Mouse (Mus musculus): ENCODE data around the gene Mtrr. TPM values are rescaled to one million over a fixed set of nuclear protein-coding genes. Genes with fewer than 3 reads are reported as not detected.

Gene Mtrr
- 9.6 and 10.1 TPM in 2 replicates for total RNA-seq (2017)

GRCm38 (mm10) chr13:68581747-68582516, at the start of gene Mtrr, which contains the start of gene Fastkd3:
Gene Mtrr, minus strand, starts transcription at chr13:68582149.
Gene Fastkd3, plus strand, starts transcription at chr13:68582234.
- ATAC-seq (ENCODE audit: extremely low read depth, insufficient number of reproducible peaks, low FRiP score, poor library complexity, severe bottlenecking) = peak; percentile 89

DNA sequence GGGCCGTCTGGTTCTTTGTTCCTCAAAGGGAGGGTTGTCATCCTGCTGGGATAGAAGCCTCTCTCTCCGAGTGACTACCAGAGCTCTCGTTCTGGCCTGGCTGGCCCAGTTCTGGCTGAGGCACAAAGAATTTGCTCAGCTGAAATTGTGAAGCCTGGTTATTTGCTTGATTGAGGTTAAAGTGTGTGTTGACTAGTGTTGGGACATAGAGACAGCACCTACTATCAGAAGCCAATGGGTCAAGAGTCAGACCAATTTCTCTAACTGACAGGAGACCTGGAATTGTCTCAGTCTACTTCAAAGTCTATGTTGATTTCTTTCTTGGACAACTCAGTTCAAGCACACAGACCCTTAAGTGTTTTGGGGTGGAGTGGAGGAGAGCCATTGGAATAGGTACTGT, 45.1 kb upstream of the Mtrr start:
- ATAC-seq (ENCODE audit: extremely low read depth, insufficient number of reproducible peaks, low FRiP score, poor library complexity, severe bottlenecking) = no peak

DNA sequence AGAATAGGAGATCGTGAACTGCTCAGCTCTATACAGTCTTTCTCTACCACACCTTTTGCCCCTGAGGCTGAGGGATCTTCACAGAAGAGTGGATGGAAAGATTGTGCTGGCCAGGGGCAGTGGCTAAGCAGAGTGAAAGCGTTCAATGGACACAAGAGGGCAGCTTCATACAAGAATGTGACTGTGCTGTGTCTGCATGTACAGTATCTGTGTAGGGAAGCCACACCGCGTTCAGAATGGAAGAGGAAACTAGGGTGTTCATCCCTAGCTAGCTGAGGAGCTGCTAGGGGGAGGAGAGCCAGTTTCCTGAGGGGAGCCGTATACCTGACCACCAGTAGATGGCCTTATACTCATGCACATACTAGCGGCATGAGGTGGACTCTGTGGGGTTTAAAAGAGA, 40.8 kb upstream of the Mtrr start:
- ATAC-seq (ENCODE audit: extremely low read depth, insufficient number of reproducible peaks, low FRiP score, poor library complexity, severe bottlenecking) = no peak

- ATAC-seq (ENCODE audit: extremely low read depth, insufficient number of reproducible peaks, low FRiP score, poor library complexity, severe bottlenecking) = no peak
These were observed 25.9 kb upstream of the Mtrr start for GRCm38 (mm10) chr13:68607652-68608405.

DNA sequence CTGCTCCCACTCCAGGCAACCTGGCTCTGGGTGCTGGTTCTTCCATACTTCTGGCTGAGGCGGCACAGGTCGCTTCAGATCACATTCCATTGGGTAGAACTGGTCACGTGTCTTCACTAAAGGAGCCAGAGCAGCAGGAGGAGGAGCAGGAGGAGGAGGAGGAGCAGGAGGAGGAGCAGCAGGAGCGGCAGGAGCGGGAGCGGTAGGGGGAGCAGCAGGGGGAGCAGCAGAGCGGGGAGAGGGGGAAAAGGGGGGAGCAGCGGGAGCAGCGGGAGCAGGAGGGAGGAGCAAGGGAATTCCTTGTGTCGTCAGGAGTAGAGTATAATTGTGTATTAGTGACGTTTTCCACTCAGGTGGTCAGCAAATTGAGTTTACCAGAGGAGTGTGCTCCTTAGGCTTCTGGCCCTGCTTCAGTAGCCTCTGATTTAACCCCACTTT, 23.8 kb upstream of the Mtrr start:
- ATAC-seq (ENCODE audit: extremely low read depth, insufficient number of reproducible peaks, low FRiP score, poor library complexity, severe bottlenecking) = no peak

DNA sequence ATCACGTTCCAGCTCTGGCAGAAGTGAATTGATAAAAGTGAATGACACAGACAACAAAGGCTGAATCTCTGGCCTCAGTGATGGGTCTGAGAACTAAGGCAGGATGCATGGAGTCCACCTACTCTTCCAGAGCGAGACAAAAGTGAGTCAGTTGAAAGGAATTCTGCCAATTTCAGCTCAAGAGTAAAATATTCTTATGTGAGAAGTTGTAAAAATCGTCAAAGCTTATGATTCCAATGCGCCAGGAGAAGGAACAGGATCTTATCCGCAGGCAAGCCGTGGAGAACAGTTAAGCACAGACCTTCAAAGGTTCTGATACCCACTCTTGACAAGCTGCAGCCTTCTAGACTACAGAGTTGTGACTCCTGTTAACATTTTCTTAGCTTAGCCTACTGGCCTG, 21.1 kb upstream of the Mtrr start:
- no peak for ATAC-seq (ENCODE audit: extremely low read depth, insufficient number of reproducible peaks, low FRiP score, poor library complexity, severe bottlenecking)

DNA sequence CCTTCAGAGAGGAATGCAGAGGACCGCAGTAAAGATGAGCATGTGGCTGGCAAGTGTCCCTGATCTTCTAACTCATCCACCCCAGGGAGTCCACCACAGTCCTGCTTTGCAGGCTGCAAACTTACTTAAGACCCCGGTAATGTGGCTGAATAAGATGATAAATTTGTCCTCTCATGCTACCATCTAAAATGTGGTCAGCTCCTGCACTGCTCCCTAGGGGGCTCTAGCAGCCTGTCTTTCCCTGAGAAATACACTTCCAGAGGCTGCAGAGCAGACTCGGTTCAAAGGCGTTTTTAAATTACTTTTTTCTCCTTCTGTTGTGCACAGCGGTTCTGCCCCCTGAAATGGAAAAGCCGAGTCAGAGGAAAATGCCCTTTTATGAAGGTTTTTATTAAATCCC, 19.2 kb upstream of the Mtrr start:
- no peak for ATAC-seq (ENCODE audit: extremely low read depth, insufficient number of reproducible peaks, low FRiP score, poor library complexity, severe bottlenecking)

GRCm38 (mm10) chr13:68598953-68599352, 17.0 kb upstream of the Mtrr start:
- no peak for ATAC-seq (ENCODE audit: extremely low read depth, insufficient number of reproducible peaks, low FRiP score, poor library complexity, severe bottlenecking)

GRCm38 (mm10) chr13:68597667-68598066, 15.7 kb upstream of the Mtrr start:
- no peak for ATAC-seq (ENCODE audit: extremely low read depth, insufficient number of reproducible peaks, low FRiP score, poor library complexity, severe bottlenecking)

- no peak for ATAC-seq (ENCODE audit: extremely low read depth, insufficient number of reproducible peaks, low FRiP score, poor library complexity, severe bottlenecking)
These were observed 15.2 kb upstream of the Mtrr start, which contains the start of gene 1700001L19Rik for GRCm38 (mm10) chr13:68597199-68597598. Gene 1700001L19Rik, plus strand, starts transcription at chr13:68597421.

GRCm38 (mm10) chr13:68593797-68594196, 11.8 kb upstream of the Mtrr start:
- no peak for ATAC-seq (ENCODE audit: extremely low read depth, insufficient number of reproducible peaks, low FRiP score, poor library complexity, severe bottlenecking)

DNA sequence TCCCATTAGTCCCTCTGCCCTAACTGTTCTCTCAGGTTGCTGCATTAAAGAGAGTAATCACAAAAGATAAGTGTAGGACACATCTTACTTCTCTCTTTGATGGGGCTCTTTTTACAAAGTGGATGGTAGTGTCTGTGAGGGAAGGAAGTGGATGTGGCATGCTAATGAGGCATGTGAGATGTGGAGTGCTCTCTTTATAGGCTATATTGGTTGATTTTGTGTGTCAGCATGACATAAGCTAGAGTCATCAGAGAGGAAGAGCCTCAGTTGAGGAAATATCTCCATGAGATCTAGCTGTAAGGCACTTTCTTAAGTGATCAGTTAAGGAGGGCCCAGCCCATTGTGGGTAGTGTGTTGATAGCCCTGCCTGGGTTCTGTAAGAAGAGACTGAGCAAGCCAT, 6.4 kb upstream of the Mtrr start:
- ATAC-seq (ENCODE audit: extremely low read depth, insufficient number of reproducible peaks, low FRiP score, poor library complexity, severe bottlenecking) = no peak

DNA sequence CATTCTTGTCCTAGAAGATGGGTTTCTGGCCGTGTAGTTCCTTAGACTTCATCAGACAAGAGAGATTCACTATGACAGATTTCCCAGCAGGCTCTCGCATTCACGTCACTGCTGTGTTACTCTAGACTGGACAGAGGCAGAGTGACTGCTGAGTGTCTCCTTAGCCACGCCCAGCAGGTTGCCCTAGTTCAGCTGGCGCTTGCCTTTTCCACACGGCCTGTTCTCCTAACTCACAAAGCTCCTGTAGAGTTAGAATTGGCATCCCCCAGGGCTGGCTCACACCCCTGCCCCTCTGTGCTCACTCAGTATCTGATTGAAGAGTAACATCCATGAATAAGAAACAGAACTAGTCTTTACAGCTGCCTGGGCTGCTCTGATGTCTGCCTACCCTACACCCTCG, 3.5 kb upstream of the Mtrr start:
- ATAC-seq (ENCODE audit: extremely low read depth, insufficient number of reproducible peaks, low FRiP score, poor library complexity, severe bottlenecking) = no peak

DNA sequence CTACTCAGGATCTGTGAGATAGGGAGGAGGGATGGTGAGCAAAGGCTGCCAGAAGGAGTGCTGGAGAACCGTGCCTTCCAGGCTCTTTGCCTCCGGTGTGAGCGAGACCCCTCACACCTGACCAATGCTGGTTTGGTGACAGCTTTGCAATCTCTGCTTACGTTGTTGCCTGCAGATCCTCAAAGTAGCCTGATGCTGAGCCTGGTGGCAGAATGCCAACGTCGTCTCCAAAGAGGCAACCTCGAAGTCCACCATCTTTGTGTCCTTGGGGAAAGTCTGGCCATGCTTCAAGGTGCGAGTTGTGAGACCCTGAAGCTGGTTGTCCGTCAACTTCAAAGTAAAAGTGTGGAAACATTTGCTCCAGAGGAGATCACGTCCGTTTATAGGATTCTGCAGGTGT, 2.0 kb upstream of the Mtrr start:
- no peak for ATAC-seq (ENCODE audit: extremely low read depth, insufficient number of reproducible peaks, low FRiP score, poor library complexity, severe bottlenecking)

DNA sequence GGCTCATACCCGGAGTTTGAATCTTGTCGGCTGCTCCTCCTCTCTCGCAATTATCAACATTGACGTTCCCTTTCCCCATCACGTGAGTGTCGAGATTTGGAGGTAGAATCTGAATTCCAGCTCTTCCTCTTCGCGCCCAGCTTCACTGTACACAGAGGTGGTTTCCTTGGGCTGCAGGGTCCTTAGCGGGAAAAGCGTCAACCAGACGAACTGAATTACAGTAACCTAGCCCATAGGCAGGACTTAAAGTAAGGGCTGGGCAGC, 500 bp upstream of the Mtrr start:
- no peak for ATAC-seq (ENCODE audit: extremely low read depth, insufficient number of reproducible peaks, low FRiP score, poor library complexity, severe bottlenecking)

DNA sequence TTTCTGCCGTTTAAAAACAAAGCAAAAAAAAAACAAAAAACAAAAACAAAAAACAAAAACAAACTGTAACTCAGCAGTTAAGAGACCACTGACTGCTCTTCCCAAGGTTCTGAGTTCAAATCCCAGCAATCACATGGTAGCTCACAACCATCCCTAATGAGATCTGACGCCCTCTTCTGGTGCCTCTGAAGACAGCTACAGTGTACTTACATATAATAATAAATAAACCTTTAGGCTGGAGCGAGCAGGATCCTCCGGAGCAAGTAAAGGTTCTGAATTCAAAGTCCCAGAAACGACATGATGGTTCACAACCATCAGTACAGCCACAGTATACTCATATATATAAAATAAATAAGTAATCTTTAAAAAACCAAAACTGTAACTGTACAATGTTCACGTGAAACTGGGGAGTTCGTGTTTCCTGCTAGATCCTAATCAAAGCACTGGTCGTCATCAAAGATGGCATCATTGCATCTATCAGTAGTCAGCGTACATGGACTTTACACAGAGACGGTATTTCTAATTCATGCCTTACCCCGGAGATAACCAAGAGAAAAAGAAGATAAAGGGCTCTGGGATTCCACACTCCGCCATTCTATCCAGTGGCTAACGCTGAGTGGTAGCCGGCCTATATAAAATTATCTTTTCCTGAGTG, 736 bp downstream of the Mtrr start:
- ATAC-seq (ENCODE audit: extremely low read depth, insufficient number of reproducible peaks, low FRiP score, poor library complexity, severe bottlenecking) = no peak

DNA sequence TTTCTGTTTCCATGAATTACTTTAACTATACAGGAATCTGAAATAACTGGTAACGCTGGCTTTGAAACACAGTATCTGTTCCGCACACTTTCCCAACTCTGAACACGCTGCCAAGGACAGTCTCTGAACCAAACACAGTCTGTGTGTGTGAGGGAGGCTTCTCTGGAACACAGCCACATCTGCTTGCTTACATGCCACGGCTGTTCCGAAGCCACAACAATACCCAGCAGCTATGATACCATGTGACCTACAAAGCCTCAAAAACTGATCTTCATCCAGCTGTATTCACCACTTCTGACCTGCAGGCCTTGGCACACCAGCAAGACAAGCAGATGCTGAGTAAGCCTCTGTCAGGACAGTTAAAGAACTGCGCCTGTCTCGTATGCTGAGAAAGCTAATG, 4.0 kb downstream of the Mtrr start:
- no peak for ATAC-seq (ENCODE audit: extremely low read depth, insufficient number of reproducible peaks, low FRiP score, poor library complexity, severe bottlenecking)

DNA sequence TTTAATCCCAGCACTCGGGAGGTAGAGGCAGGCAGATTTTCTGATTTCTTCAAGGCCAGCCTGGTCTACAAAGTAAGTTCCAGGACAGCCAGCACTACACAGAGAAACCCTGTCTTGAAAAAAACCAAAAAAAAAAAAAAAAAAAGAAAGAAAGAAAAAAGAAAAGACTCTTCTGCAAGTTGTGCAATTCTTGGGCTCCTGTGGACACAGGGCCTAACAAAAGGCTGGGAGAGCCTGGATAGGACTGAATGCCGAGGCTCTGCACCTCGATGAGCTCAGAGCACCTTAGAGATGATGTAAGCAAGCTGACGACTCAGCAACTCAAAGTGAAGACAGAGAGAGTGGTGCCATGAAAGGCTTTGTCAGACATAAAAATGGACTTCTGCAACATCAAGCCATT, 7.6 kb downstream of the Mtrr start:
- no peak for ATAC-seq (ENCODE audit: extremely low read depth, insufficient number of reproducible peaks, low FRiP score, poor library complexity, severe bottlenecking)

DNA sequence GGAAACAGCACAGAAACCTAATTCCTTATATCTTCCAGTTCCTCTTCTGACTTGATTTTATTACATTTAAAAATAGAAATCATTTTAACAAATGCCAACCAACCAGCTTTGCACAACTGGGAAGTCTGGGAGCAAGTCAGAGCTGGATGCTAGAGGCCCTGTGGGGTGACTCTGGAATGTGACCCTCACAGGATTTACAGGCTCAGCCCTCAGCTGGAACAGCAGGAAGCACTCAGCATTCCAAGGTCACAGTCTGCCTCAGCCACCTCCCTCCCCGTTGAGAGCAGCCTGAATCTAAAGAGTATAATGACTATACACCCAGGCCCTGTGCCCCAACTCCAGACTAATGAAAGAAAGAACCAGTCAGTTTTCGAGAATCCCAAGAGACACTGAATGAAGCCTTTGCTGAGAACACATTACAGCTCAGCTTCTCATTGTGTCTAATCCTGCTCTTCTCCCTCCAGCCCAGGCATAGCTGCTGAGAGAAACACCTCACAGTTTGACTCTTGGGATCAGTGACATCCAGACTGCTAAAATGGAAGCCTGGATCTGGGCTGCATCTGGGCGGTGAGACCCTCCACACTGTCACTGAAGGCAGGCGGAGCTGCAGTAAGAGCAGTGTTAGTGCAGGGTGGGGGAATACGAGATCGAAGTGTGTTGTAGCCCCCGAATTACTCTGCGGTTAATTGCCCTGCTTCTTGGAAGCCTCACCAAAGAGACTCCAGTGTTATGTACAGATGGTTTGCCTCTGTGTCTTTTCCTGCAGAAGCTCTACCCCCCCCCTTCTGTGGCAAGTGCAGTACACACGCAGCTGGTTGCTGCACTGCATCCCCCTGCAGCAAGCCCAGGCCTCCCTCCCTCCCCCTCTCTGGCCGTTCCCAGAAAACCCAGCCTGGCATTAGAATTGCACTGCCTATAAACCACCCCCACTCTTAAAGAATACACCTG, 8.7 kb downstream of the Mtrr start:
- ATAC-seq (ENCODE audit: extremely low read depth, insufficient number of reproducible peaks, low FRiP score, poor library complexity, severe bottlenecking) = no peak
